Mouse (Mus musculus) cerebellum, adult 11 months (tissue): ENCODE data around the gene Mrm1.
"Not testable (repeated sequence)": the region's sequence is repeated elsewhere in the genome, so short reads cannot be mapped to it uniquely, and the experiment has no call there.

Experiments used
- DNase-seq: peaks from one replicate; pipeline ENCODE4 v3.0.0; 2022

Mrm1 gene

DNA sequence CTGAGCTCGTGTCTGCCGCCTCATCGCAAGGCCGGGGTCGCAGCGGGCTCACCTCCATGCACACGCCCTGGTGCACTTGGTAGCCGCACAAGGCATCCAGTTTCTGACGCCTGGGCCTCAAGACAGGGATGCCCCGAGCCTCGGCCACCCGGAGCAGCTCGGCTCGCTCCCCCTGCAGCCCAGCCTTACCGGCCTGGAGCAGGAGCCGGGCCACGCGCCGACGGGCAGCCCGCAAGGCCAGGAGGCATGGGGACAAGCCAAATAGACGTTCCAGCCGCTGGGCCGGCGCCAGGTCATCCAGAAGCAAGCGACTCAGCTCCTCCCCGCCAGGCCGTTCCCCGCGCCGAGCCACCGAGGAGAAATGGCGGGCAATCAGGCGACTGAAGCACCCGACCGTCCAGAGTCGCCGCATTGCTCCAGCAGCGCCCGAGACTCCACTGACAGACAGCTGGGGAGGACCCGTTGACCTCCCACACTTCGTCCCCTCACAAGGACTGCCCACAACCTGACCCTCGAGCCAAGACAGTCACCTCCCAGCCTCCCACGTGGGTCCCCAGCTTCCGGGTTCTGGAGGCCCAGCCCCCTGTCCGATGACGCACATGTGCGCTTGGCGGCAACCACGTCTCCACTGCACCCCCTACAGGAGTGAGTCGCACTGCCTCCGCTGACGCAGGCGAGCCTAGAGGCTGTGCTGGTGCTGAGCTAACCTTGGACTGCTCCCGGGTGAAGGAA is at the start of gene Mrm1:
Gene Mrm1 (minus strand): TSS at position 555 of the 732 bp plus-strand sequence.
- peak; percentile 90 for DNase-seq

DNA sequence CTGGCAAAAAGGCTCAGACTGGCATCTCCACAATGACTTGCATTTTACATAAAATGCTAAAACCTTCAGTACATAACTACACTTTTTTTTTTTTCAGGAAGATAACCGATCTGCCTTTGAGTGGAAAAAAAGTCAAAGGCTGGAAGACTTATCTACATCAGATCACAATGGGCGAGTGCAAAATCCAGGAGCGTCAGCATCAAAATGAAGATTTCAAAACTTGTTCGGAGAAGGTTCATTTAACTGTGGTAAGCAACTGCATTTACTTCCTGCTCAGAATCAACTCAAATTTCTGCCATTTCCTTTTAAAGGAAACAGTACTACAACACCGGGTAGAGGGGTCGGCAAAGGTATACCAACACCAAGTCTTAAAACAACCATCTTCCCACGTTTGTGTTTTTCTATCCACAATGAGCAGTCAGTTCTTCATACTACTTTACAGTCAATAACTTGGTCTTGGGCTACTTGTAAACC is 49.5 kb upstream of the Mrm1 start:
- DNase-seq = no peak

DNA sequence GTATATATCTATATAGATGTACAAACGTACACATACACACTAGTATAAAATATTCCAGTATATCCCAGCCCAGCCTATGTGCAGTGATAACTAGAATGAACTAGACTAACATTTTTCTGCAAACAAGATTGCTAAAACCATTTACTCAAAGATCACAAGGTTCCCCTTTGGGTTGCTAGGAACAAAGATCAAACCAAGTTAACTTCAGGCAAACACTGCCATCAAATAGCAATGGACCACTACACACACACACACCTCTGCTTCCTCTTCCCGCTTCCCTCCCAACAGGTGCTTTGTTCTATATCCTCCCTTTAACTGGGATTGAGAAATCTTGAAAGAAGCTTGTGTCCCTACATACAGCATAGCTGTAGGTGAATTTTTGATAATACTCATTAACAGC is 48.3 kb upstream of the Mrm1 start:
- DNase-seq = no peak

DNA sequence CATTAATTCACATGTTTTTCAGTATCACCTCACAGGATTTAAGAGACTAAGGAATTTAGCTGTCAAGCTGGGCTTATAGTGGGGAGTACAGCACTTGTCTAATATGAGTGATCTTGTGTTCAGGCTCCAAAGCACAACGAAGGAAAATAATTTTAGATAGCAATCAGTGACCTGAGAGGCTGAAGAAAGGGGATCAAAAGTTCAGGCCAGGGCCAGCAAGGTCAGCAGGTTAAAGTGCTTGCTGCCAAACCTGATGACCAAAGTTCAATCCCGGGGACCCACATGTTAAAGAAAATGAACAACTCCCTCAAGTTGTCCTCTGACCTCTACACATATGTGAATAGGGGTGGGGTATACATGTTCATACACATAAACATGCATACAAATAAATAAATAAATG is 46.0 kb upstream of the Mrm1 start:
- no peak for DNase-seq

DNA sequence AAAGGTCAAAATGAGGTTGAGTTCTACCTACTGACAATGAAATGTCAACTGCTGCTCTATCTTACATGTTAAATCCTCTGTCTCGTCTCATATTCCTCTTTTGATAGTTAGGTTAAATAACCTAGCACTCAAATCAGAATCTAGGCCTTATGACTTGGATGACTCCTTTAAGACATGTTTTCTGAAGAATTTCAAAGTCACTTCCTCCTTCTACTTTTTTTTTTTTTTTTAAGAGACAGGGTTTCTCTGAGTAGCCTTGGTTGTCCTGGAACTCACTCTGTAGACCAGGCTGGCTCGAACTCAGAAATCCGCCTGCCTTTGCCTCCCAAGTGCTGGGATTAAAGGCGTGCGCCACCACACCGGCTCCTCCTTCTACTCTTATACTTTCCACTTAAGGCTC is 36.0 kb upstream of the Mrm1 start:
- no peak for DNase-seq

DNA sequence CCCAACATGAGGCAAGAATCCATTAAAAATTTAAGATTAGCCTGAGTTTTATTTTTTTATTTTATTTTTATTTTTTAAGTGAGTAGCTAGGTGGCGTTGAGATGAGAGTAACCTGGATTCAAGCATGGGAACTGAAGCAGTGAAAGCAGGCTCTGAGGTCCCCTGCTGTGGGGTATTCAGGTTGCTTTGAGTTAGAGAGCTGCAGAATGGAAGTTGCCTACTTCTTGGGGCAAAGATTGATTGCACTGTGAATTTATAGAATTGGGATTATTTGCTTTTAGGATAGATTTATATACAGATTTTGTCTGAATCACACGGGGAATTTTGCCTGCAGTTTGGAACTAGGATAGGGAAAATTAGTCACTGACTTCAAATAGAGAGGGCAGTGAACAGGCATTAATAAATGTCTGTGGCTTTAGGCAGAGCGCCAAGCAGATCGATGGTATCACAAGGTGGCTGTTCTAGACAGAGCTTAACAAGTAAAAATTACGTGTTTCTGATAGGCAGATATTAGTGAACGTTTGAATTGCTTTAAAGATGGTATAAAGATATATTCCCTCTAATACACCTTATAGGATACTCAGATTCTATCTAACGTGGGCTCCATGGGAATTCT is 28.3 kb upstream of the Mrm1 start:
- DNase-seq = no peak

DNA sequence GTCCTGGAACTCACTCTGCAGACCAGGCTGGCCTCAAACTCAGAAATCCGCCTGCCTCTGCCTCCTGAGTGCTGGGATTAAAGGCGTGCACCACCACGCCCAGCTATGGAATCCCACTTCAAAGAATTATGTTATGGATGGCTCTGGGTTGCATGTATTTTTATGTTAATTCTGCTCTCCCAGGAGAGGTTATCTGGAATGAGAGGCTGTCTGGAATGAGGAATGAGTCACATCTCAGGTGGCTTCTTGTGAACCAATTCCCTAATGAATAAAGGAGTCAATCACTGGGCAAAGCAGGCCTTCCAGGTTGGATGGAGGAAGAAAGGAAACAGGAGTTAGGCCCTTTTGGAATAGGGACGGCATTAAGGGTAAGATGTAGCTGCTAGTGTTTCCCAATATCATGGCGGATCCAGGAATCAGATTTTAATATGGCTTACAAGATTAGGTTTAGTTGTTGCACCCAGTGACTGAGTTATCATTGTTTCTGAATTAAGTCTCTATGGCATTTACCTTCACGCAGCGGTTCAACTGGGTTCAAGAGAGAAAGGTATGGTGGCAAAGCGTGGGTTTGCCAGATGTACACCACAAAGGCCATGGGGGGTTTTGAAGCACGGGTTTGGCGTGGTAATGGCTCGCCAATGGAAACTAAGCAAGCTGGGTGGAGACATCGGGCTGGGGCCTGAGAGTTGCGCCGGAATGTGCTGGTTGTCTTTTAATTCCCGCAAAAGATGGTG is 27.6 kb upstream of the Mrm1 start:
- DNase-seq = no peak

DNA sequence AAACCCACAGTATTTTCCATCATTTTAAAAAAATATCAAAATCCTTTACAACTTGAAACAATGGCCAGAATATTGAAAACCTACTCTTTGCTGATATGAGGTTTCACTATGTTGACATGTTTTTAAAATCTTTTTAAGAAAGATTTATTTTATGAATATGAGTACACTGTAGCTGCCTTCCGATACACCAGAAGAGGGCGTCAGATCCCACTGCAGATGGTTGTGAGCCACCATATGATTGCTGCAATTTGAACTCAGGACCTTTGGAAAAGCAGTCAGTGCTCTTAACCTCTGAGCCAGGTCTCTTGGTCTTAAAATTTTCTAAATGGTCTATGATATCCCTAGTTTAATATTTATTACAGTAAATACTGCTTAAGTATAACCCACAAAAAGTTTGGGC is 20.0 kb upstream of the Mrm1 start:
- DNase-seq = no peak

DNA sequence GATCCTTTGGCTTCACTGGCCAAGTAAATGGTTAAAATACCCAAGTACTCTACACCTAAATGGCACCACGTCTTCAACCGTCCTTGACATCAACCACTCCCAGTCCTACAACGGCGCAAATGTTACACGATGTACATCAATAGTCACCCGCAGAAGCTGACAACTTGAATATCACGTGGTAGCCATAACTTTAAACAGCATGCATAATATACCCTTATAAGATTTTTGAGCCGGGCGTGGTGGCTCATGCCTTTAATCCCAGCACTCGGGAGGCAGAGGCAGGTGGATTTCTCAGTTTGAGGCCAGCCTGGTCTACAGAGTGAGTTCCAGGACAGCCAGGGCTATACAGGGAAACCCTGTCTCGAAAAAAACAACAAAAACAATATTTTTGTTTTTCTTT is 10.2 kb upstream of the Mrm1 start:
- DNase-seq = not testable (repeated sequence)

DNA sequence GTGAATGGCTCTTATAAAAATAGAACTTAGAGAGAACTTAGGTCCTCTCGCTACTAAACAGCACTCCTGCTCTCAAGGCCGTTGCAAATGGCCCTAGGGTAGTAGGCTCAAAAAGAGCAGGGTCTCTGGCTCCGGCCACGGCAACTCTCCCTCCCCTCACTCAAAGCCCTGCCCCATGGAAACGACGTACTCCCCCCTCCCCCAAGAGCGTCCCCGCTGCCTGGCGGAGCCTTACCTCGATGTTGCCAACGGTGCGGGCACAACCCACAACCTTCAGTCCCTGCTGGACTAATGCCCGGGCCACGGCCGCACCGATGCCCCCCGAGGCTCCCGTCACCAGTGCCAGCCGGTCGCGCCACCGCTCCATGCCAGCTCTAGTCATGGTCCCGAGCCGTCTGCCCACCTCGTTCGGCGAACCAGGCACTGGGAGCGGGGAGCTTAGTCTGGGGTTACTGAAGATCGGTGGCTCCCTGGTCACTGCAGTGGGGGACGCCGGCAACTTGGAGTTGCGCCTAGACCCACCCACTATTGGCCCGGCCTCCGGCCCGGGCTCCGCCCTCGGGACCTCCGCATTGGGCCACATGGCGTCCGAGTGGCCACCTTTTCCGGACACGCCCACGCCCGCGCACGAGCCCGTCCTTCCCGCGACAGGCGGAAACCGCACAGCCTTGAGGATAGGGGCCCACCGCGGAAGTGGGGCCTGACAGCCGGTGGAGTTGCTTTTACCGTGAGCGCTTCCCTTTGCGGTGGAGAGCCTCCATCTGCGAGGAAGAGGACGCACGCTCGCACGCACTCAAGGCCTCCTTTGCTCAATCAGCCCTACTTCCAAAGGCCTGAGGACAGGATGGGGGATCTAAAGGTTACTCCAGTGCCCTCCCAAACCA is 9.4 kb upstream of the Mrm1 start, which contains the start of gene Dhrs11:
Gene Dhrs11 (minus strand): TSS at position 479 of the 884 bp plus-strand sequence.
- DNase-seq = peak; percentile 88

DNA sequence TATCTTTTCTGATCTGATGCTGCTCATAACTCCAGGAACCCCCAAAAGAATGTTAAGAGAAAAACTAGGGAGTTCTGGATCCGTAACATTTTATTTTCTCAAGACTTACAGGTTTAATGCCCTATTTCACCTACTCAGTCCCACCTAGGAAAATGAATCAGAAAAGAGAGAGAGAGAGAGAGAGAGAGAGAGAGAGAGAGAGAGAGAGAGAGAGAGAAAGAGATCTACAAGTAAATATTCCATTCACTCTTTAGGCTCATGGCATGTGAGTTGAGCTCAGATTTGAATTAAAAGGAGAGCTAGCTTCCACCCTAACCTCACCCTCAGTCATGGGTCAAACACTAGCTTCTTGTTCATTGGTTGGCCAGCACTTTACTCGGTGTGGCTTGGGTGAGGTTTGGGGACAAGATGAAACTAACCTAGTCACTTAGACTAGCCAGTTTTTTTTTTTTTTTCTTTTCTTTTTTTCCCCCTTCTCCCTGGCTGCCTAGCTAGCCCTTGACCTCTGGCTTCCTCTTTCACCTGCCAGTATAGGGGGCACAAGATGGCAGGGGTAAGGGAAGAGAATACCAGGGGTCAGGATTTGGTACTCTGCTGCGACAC is 8.7 kb upstream of the Mrm1 start:
- DNase-seq = no peak

DNA sequence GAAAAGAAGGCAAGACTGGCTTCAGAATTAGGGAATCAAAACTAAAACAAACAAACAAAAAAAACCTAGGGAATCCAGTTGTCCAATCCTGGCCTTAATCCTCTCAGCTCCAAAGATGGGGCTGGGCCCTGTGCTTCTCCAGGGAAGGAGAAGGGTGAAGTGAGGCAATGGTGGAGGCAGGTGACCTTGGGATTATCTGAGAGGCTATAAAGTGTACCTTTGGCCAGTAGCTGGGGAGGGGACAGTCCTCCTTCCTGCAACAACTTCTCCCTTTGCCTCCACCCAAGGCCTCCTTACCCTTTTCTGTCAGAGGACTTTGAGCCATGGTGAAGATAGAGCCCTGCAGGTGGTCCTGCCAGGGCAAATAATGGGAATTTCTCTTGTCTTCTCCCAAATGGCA is 8.2 kb upstream of the Mrm1 start:
- peak; percentile 10 for DNase-seq

DNA sequence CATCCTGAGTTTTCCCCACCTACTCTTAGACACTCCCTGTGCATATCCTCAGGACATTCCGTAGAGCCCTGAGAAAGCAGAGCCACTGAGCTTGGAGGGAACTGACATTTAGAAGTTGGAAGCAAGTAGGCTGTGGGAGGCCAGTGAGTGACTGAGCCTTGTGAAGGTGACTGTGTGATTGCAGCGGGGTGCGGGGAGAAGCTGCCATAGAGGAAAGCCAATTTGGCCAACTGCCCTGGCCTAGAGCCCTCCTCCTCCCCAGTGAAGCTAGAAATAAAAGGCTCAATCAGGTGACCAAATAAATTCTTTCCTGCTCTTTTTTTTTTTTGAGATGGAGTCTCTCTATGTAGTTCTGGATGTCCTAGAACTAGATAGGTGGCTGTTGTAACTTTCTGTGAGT is 6.9 kb upstream of the Mrm1 start:
- DNase-seq = peak; percentile 76

DNA sequence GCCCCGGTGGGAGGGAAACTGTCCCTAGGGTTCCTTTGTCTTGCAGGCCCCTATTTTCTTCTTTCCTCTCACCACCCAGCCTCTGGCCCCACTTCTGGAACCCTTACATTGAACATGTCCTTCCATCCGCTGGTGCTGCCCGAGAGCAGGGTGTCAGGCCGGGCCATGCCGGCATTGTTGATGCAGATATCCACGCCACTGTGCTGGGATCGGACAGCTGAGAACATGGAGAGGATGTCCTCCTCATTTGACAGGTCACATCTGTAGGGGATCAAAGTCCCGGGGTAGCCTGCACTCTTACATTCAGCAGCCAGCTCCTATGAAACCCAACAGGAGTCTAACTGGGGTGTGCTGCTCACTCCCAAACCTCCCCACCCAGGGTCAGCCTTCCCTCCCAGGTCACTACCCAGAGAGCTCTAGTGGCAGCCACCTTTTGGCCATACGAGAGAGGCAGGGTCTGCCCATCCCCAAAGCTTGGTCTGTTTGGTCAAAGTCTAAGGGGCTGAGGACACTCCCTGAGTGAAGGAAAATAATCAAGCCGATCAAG is 6.0 kb upstream of the Mrm1 start:
- peak; percentile 11 for DNase-seq

DNA sequence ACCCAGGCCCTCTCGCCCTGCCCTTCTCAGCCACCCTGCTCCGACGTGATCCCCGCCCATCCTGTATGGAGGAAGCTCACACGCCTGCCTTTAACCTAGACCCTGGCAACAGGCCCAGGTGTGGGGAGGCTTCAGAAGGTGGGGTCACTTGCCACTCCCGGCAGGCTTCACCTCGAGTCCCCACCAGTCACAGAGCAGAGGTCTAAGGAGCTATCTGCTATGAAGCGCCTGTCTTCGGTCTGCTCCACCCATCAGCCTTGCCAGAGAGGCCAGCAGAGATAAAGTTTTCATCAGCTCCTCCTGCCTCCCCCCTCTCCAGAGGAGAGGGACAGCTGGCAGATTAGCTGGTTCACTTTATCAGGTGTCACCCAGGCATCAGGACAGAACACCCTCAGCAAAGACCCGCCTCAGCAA is 4.2 kb upstream of the Mrm1 start:
- peak; percentile 10 for DNase-seq

DNA sequence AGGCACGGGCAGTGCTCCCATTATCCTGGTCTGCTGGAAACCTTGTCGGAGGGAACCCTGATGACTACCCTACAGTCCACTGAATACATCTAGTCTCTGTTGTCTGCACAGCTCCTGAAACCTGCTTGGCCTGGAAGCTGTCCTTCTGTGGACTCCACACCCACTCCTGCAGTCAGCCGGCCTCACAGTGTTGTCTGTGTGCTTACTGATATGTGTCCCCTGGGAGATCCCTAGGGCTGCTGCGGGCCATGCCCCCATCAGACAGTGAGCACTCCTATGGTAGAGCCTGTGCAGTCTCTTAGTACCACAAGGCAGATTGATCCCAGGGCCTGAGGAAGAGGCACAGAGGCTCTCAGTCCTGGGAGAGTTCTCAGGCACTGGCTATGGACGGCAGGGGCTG is 3.2 kb upstream of the Mrm1 start:
- DNase-seq = no peak

DNA sequence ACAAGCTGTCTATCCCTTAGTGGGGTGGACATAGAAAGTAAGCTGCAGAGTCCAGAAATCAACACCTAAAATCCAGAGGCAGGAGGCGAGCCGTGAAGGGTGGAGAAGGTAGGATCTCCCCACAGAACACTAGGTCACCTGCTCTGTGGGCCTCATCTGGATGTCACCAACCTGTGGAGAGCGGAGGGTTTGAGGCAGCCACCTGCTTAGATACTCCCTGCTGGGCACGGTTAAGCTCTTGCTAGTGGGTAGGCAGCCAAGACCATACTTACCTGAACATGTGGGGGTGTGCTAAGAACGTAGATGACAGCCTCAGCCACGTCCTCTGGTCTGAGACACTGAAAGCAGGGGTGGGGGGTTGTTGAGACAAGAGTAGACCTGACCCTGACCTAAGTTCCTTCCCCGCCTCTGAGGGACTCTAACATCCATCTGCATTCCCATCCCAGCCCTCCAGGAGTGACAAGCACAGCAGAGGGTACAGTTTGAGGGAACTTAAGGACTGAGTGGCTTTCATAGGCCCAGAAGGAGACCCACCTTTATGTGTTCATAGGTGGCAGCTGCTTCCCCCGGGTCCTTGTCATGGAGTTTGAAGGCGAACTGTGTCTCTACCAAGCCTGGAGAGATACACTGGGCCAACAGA is 1.9 kb upstream of the Mrm1 start:
- peak; percentile 16 for DNase-seq

DNA sequence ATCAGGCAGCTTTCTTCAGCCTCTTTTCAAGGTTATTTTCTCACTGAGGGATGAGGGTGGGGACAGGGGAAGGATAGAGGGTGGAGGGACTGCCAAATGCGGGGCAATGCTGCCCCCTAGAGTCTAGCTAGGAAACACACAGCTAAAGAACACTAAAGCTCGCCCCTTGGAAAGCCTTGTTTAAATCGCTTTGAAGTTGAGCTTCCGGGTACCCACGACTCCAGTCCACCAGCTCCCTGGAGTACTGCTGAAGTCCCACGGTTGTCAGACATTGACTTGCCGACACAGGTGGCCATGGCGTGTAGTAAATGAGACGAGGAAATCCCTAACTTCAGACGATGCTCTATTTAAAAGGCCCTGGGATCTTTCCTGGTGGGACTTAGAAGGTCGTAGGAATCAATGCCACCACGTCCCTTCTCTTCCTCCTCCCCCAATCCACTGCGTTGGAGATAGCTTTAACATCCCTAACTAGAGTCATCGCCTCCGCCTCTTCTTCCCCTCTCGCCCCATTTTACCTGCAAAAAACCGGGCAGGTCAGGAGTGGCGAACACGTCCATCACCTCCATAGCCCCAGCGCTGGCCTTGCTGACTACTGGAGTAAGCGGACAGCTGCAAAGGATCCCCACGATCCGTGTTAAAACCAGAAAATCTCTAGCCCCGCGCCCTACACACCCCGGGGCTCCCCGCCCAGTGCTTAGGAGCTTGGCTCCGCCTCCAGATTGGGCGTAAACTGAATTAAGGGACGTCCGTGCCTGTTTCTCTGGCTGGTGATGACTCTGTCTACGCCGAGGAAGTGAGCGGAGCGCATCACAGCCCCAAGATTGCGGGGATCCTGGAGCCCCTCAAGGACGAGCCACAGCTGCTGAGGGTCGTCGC is 992 bp downstream of the Mrm1 start:
- DNase-seq = peak; percentile 62

DNA sequence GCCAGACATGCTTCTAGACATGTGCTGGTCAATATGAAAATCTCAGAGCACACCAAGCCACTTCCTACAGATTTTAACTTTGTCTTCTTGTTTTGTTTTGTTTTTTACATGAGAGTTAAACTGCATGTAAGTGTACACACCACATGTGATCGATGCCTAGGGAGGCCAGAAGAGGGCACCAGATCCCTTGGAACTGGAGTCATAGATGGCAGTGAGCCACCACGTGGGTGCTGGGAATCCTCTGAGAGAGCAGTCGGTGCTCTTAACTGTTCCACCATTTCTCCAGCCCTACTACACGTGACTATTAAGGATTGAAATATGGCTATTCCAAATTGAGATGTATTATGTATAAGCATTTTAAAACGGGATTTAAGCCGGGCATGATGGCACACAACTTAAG is 2.0 kb downstream of the Mrm1 start:
- DNase-seq = no peak

DNA sequence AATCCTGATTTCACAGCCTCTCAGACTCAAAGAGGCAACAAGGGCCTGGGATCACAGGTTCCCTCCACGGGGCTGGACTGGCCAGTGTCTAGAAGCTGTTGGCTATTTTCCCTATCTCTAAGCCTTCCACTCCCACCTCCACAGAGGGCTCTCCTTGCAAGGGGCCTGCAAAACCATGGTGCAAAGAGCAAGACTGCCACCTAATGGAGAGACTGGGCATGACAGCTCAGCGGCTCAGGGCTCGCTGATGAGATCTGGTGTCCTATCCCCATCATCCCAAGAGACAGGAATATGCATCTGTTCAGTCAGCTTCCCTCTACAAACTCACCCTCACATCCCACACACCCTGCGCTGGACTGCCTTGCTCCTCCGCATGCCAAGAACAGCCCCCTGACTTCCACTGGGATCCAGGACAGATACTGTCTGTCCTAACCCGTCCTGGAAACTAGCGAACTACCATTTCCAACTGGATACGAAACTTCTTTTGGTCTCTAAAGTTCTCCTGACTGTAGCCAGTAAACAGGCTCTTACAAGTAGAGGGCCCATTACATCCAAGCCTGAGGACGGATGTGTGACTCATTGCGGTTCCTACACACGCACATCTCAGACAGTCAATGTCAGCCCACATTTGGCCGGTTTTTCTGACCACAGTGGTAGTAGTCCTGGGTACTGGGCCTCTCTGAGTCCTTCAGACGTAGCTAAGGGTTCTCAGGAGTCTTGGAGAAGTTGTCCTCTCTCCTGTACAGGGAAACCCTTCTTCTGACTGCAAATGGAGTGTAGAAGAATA is 5.4 kb downstream of the Mrm1 start:
- peak; percentile 57 for DNase-seq
